Comparison of ENCODE assay signal across 26 mouse cellular contexts in genomic region chr13:106510435-106510834, GRCm38 (mm10).
A peak's percentile ranks its signal among the peaks of the same experiment; 100 is the strongest.
DNase-seq lines count a peak whose midpoint lies in the region; ATAC-seq and TF ChIP-seq lines count a peak whose summit lies in the region.
"Had no signal": no experiment of that assay in that cellular context is flagged by ENCODE, and none has a peak within 500 bp of the region (broad histone marks: within the 10 kb centered on the region; RNA-seq: fewer than 3 reads in every experiment).

No protein-coding gene starts in this region.

- no peak overlapping the region for H3K9ac ChIP-seq in hindbrain, postnatal 0 days (replicated peaks; ENCODE audit: low read length)
- no peak overlapping the region for H3K9ac ChIP-seq in hindbrain, embryonic 12.5 days
- H3K9ac ChIP-seq in ES-E14 (ENCODE audit: insufficient read depth, low read depth, low read length, poor library complexity, severe bottlenecking), result no peak overlapping the region
- H3K9ac ChIP-seq: embryonic facial prominence, embryonic 13.5 days; forebrain, embryonic 12.5 days; forebrain, embryonic 15.5 days had no signal

- WGBS in hindbrain, postnatal 0 days, result 64% methylated on average over 6 of the region's 6 CpGs
- WGBS in hindbrain, embryonic 12.5 days, result 82% methylated on average over 6 of the region's 6 CpGs

- no peak overlapping the region for H3K4me3 ChIP-seq in hindbrain, postnatal 0 days (ENCODE audit: low read length)
- no peak overlapping the region for H3K4me3 ChIP-seq in hindbrain, embryonic 12.5 days
- no peak overlapping the region for H3K4me3 ChIP-seq in ES-E14 (ENCODE audit: insufficient read depth in 1 of 2, low read depth in 1 of 2, low read length in 2 of 2, poor library complexity in 1 of 2, severe bottlenecking in 1 of 2)
- H3K4me3 ChIP-seq: embryonic facial prominence, embryonic 10.5 days; embryonic facial prominence, embryonic 13.5 days; erythroblast, embryonic 14.5 days; forebrain, embryonic 12.5 days; forebrain, embryonic 15.5 days; gastrocnemius, adult 2 months had no signal

- TF ChIP-seq CTCF in hindbrain, postnatal 0 days (IDR thresholded peaks at IDR 0.05; ENCODE audit: low read depth), result no peak

- in situ Hi-C loops in ES-E14 (cut with MboI; ENCODE audit: low sequenced_read_pairs in 2 of 2, unreplicated experiment in 2 of 2), result no loop called here

- H3K27me3 ChIP-seq in hindbrain, postnatal 0 days (ENCODE audit: insufficient read depth, low read length), result no peaks in the 10 kb centered on the region
- no peaks in the 10 kb centered on the region for H3K27me3 ChIP-seq in hindbrain, embryonic 12.5 days
- H3K27me3 ChIP-seq: embryonic facial prominence, embryonic 13.5 days; forebrain, embryonic 12.5 days; forebrain, embryonic 15.5 days; Patski had no signal

- no peaks in the 10 kb centered on the region for H3K36me3 ChIP-seq in hindbrain, postnatal 0 days (ENCODE audit: insufficient read depth, low read length)
- no peaks in the 10 kb centered on the region for H3K36me3 ChIP-seq in hindbrain, embryonic 12.5 days
- H3K36me3 ChIP-seq in ES-E14 (ENCODE audit: control insufficient read depth, insufficient read depth, low read length, poor library complexity, severe bottlenecking), result no peaks in the 10 kb centered on the region
- H3K36me3 ChIP-seq: embryonic facial prominence, embryonic 10.5 days; embryonic facial prominence, embryonic 13.5 days; forebrain, embryonic 12.5 days; forebrain, embryonic 15.5 days; G1E had no signal

- no peak overlapping the region for H3K4me2 ChIP-seq in hindbrain, postnatal 0 days (ENCODE audit: low read depth, low read length)
- no peak overlapping the region for H3K4me2 ChIP-seq in hindbrain, embryonic 12.5 days (replicated peaks)
- H3K4me2 ChIP-seq: embryonic facial prominence, embryonic 13.5 days; forebrain, embryonic 12.5 days; forebrain, embryonic 15.5 days; heart, embryonic 11.5 days had no signal

- ATAC-seq in cerebellum, adult (ENCODE audit: insufficient number of reproducible peaks, low FRiP score, low TSS enrichment), result peak; percentile 64; the same call in 1 of the 2 replicates
- 0 out of 2 replicates have a peak, but pooled peaks have one; percentile 51 for ATAC-seq in hindbrain, postnatal 0 days
- no peak for ATAC-seq in hindbrain, embryonic 12.5 days (ENCODE audit: low FRiP score)
- ATAC-seq: forebrain, embryonic 15.5 days; intestine, postnatal 0 days; Patski had no signal

- H3K4me1 ChIP-seq in hindbrain, postnatal 0 days (ENCODE audit: insufficient read depth, low read length), result no peaks in the 10 kb centered on the region
- no peaks in the 10 kb centered on the region for H3K4me1 ChIP-seq in hindbrain, embryonic 12.5 days
- H3K4me1 ChIP-seq in ES-E14 (ENCODE audit: control insufficient read depth in 2 of 2, insufficient read depth in 2 of 2, low read length in 2 of 2, poor library complexity in 1 of 2), result no peaks in the 10 kb centered on the region
- H3K4me1 ChIP-seq: embryonic facial prominence, embryonic 10.5 days; embryonic facial prominence, embryonic 13.5 days; forebrain, embryonic 12.5 days; forebrain, embryonic 15.5 days had no signal

- no peaks in the 10 kb centered on the region for H3K9me3 ChIP-seq in hindbrain, postnatal 0 days (ENCODE audit: low read length)
- no peaks in the 10 kb centered on the region for H3K9me3 ChIP-seq in hindbrain, embryonic 12.5 days (replicated peaks)
- no peaks in the 10 kb centered on the region for H3K9me3 ChIP-seq in ES-E14 (ENCODE audit: control insufficient read depth, insufficient read depth, low read depth, low read length)
- H3K9me3 ChIP-seq: embryonic facial prominence, embryonic 10.5 days; embryonic facial prominence, embryonic 13.5 days; forebrain, embryonic 12.5 days; forebrain, embryonic 15.5 days; G1E had no signal

- no peak for DNase-seq in cerebellum, postnatal 14 days
- peak; percentile 3 to 12 for DNase-seq in cerebellum, postnatal 10 days
- DNase-seq in cerebellum, postnatal 4 days (ENCODE audit: low spot score in 2 of 2), result no peak
- DNase-seq in hindbrain, postnatal 0 days (ENCODE audit: low spot score), result peak; percentile 9
- no peak for DNase-seq in ES-E14 (ENCODE audit: low read depth, low spot score)
- no peak for DNase-seq in frontal cortex, adult 2 months (ENCODE audit: extremely low spot score in 1 of 2, low spot score in 1 of 2)
- DNase-seq: adrenal gland, postnatal 10 days; adrenal gland, postnatal 36 days; cerebellum, adult 11 months; cerebellum, adult 9-10 months; embryo, embryonic 11 days; gastrocnemius, adult 2 months; gastrocnemius, postnatal 14 days; heart, adult 11 months; kidney, adult 2 months had no signal

- no peak overlapping the region for H3K27ac ChIP-seq in hindbrain, postnatal 0 days
- H3K27ac ChIP-seq in hindbrain, embryonic 12.5 days, result no peak overlapping the region
- 0 out of 2 replicates have a peak overlapping the region, but pooled peaks have one; percentile 7 for H3K27ac ChIP-seq in ES-E14 (ENCODE audit: insufficient read depth, low read depth, low read length, poor library complexity, severe bottlenecking)
- H3K27ac ChIP-seq: embryonic facial prominence, embryonic 10.5 days; embryonic facial prominence, embryonic 13.5 days; forebrain, embryonic 12.5 days; forebrain, embryonic 15.5 days; gastrocnemius, adult 2 months had no signal

TF ChIP-seq in ES-E14, 5 proteins besides CTCF, POLR2A, EP300 and RAD21:
- TF ChIP-seq ZNF384 (IDR thresholded peaks at IDR 0.05; ENCODE audit: low read depth, low read length), result no peak
- no peak for TF ChIP-seq MAFK (IDR thresholded peaks at IDR 0.05; ENCODE audit: insufficient read depth, low read depth, low read length)
- TF ChIP-seq HCFC1 (IDR thresholded peaks at IDR 0.05; ENCODE audit: borderline replicate concordance, insufficient read depth, low read length), result no peak
- TF ChIP-seq CHD2 (IDR thresholded peaks at IDR 0.05; ENCODE audit: low read depth, low read length), result no peak

Comparison
In these comparisons a context has a peak if more than half of its experiments do, and no peak if none do; other contexts are left out.
1. DNase-seq: peak in cerebellum, postnatal 10 days (2 of 2) and hindbrain, postnatal 0 days (single experiment); none in cerebellum, postnatal 14 days (0 of 2), cerebellum, postnatal 4 days (0 of 2), ES-E14 (single experiment) and frontal cortex, adult 2 months (0 of 2).